Mouse (Mus musculus) small intestine, adult 2 months (tissue): Measurements from ENCODE around the gene Eml6.

Experiments used
- CTCF ChIP-seq: fragments of 200-500 bp; IDR thresholded peaks from 2 replicates; pipeline ENCODE4 v1.5.1; 2012; ENCODE audit warnings: low read depth, mild to moderate bottlenecking, control low read depth, inconsistent platforms, low read length, moderate library complexity, mixed read lengths; ENCODE audit not compliant: insufficient replicate concordance, insufficient read length; ENCODE audit errors: extremely low read depth
- POLR2A ChIP-seq: fragments of 200-500 bp; IDR thresholded peaks from 2 replicates; pipeline ENCODE4 v1.6.1; 2012; ENCODE audit warnings: low read depth, mild to moderate bottlenecking, control low read depth, inconsistent platforms, low read length, moderate library complexity

DNA sequence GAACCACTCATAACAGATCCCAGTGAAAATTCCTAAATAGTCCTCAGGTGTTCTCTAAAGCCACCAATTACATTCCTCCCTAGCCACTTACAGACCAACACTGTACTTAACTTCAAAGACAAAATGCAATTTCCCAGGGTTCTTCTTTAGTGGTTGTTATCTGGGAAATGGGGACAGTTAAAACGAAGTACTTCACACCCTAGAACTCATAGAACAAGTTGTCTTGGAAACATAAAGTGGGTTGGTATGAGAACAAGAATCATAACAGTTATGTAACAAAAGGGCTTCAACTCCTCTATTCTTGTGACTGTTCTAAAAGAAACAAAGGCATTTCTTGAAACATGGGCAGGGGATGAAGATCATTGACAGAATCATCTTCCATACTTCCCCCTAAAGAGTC lies 212.6 kb downstream of the Eml6 start:
- TF ChIP-seq POLR2A, result no peak
- no peak for TF ChIP-seq CTCF
